Comparison of ENCODE assay signal across 12 mouse cellular contexts in genomic region chr8:44996493-44996892, GRCm38 (mm10).
DNase-seq lines count a peak whose midpoint lies in the region; ATAC-seq and TF ChIP-seq lines count a peak whose summit lies in the region.
"Had no signal": no experiment of that assay in that cellular context is flagged by ENCODE, and none has a peak within 500 bp of the region (broad histone marks: within the 10 kb centered on the region; RNA-seq: fewer than 3 reads in every experiment).

No protein-coding gene starts in this region.

- H3K4me2 ChIP-seq in intestine, embryonic 15.5 days (replicated peaks): no peak overlapping the region
- H3K4me2 ChIP-seq in intestine, postnatal 0 days (replicated peaks; ENCODE audit: low read depth): no peak overlapping the region
- no peak overlapping the region for H3K4me2 ChIP-seq in liver, embryonic 11.5 days
- H3K4me2 ChIP-seq: liver, embryonic 13.5 days had no signal

- H3K9me3 ChIP-seq in intestine, embryonic 15.5 days: no peaks in the 10 kb centered on the region
- H3K9me3 ChIP-seq in intestine, postnatal 0 days (ENCODE audit: control insufficient read depth): no peaks in the 10 kb centered on the region
- H3K9me3 ChIP-seq in limb, embryonic 10.5 days (replicated peaks): no peaks in the 10 kb centered on the region
- H3K9me3 ChIP-seq in liver, embryonic 11.5 days (ENCODE audit: control insufficient read depth, low read length): no peaks in the 10 kb centered on the region
- H3K9me3 ChIP-seq: liver, embryonic 13.5 days had no signal

- 0 out of 2 replicates have a peak overlapping the region, but pooled peaks have one; percentile 7 for H3K27ac ChIP-seq in intestine, embryonic 15.5 days
- H3K27ac ChIP-seq in intestine, postnatal 0 days (ENCODE audit: low read depth, low read length): no peak overlapping the region
- H3K27ac ChIP-seq in limb, embryonic 10.5 days: 0 out of 2 replicates have a peak overlapping the region, but pooled peaks have one; percentile 28
- H3K27ac ChIP-seq in liver, embryonic 11.5 days (ENCODE audit: low read depth, low read length): no peak overlapping the region
- H3K27ac ChIP-seq: liver, embryonic 13.5 days had no signal

- TF ChIP-seq CTCF in intestine, postnatal 0 days (IDR thresholded peaks at IDR 0.05; ENCODE audit: low read depth): no peak

- H3K36me3 ChIP-seq in intestine, embryonic 15.5 days: no peaks in the 10 kb centered on the region
- peaks cover 6% of the 10 kb centered on the region; the same call in 1 of the 2 replicates for H3K36me3 ChIP-seq in intestine, postnatal 0 days (ENCODE audit: control insufficient read depth, insufficient read depth)
- peaks cover 3% of the 10 kb centered on the region; the same call in 1 of the 2 replicates for H3K36me3 ChIP-seq in limb, embryonic 10.5 days
- no peaks in the 10 kb centered on the region for H3K36me3 ChIP-seq in liver, embryonic 11.5 days (ENCODE audit: control insufficient read depth, insufficient read depth, low read length)
- H3K36me3 ChIP-seq: liver, embryonic 13.5 days had no signal

- peak; percentile 57 for DNase-seq in 3134 (ENCODE audit: extremely low read depth, insufficient read length, low spot score)
- DNase-seq in Muller cell, postnatal 12 days (ENCODE audit: inconsistent ontology term): peak; percentile 80
- no peak for DNase-seq in limb, embryonic 10.5 days (ENCODE audit: low spot score)
- no peak for DNase-seq in layer of hippocampus, postnatal 36 days
- no peak for DNase-seq in liver, embryonic 11.5 days (ENCODE audit: low spot score)
- DNase-seq in cerebellum, postnatal 10 days: no peak
- DNase-seq: cerebellum, adult 18-20 months; liver, embryonic 13.5 days; thymus, adult 2 months had no signal

- WGBS in intestine, embryonic 15.5 days: 49% methylated on average over 3 of the region's 3 CpGs
- WGBS in intestine, postnatal 0 days: 55% methylated on average over 3 of the region's 3 CpGs
- WGBS in limb, embryonic 10.5 days: 44% methylated on average over 3 of the region's 3 CpGs
- WGBS in liver, embryonic 11.5 days: 44% methylated on average over 3 of the region's 3 CpGs

- no peak for ATAC-seq in intestine, embryonic 15.5 days
- ATAC-seq in intestine, postnatal 0 days: no peak
- ATAC-seq in liver, embryonic 11.5 days (replicated peaks; ENCODE audit: low FRiP score): no peak
- ATAC-seq: forebrain, embryonic 14.5 days had no signal

- H3K27me3 ChIP-seq in intestine, embryonic 15.5 days (replicated peaks): no peaks in the 10 kb centered on the region
- no peaks in the 10 kb centered on the region for H3K27me3 ChIP-seq in intestine, postnatal 0 days (replicated peaks; ENCODE audit: control insufficient read depth, insufficient read depth, low read length)
- H3K27me3 ChIP-seq in limb, embryonic 10.5 days (ENCODE audit: low read depth, poor library complexity, severe bottlenecking): no peaks in the 10 kb centered on the region
- peaks cover 3% of the 10 kb centered on the region; the same call in 1 of the 2 replicates for H3K27me3 ChIP-seq in liver, embryonic 11.5 days (replicated peaks; ENCODE audit: control insufficient read depth, insufficient read depth, low read length)

- H3K4me3 ChIP-seq in intestine, embryonic 15.5 days (replicated peaks): no peak overlapping the region
- no peak overlapping the region for H3K4me3 ChIP-seq in intestine, postnatal 0 days (ENCODE audit: low read depth, low read length)
- H3K4me3 ChIP-seq in limb, embryonic 10.5 days: no peak overlapping the region
- H3K4me3 ChIP-seq in liver, embryonic 11.5 days (ENCODE audit: low read depth, low read length): no peak overlapping the region
- H3K4me3 ChIP-seq: liver, embryonic 13.5 days had no signal

- H3K9ac ChIP-seq in intestine, embryonic 15.5 days: no peak overlapping the region
- H3K9ac ChIP-seq in intestine, postnatal 0 days (ENCODE audit: low read depth, low read length): no peak overlapping the region
- no peak overlapping the region for H3K9ac ChIP-seq in liver, embryonic 11.5 days (ENCODE audit: low read depth, low read length)
- H3K9ac ChIP-seq: liver, embryonic 13.5 days had no signal

- peaks cover 37% of the 10 kb centered on the region for H3K4me1 ChIP-seq in intestine, embryonic 15.5 days (replicated peaks)
- peaks cover 3% of the 10 kb centered on the region; the same call in 1 of the 2 replicates for H3K4me1 ChIP-seq in intestine, postnatal 0 days (replicated peaks; ENCODE audit: control insufficient read depth, insufficient read depth, low read length)
- peaks cover 81% of the 10 kb centered on the region for H3K4me1 ChIP-seq in limb, embryonic 10.5 days
- H3K4me1 ChIP-seq in liver, embryonic 11.5 days (replicated peaks; ENCODE audit: control insufficient read depth, insufficient read depth, low read length): no peaks in the 10 kb centered on the region; the same call in 1 of the 2 replicates

Comparison
In these comparisons a context has a peak if more than half of its experiments do, and no peak if none do; other contexts are left out.
1. H3K27ac ChIP-seq: peak in intestine, embryonic 15.5 days (single experiment) and limb, embryonic 10.5 days (single experiment); none in intestine, postnatal 0 days (single experiment) and liver, embryonic 11.5 days (single experiment).
2. DNase-seq: peak in 3134 (single experiment) and Muller cell, postnatal 12 days (single experiment); none in limb, embryonic 10.5 days (single experiment), layer of hippocampus, postnatal 36 days (0 of 2), liver, embryonic 11.5 days (single experiment) and cerebellum, postnatal 10 days (0 of 2).